Mouse (Mus musculus) liver, embryonic 14.5 days (tissue): ENCODE results near the gene Mlana. TPM values are rescaled to one million over a fixed set of nuclear protein-coding genes. Genes with fewer than 3 reads are reported as not detected.

Source experiments
- ATAC-seq: fragments of 200-750 bp; cut with Nextera tagmentation; 2 replicates; pipeline ENCODE4 v1.8.0; 2017; ENCODE audit warnings: moderate number of reproducible peaks, mild to moderate bottlenecking, moderate library complexity; ENCODE audit not compliant: insufficient read depth
- DNase-seq, 3 experiments: peaks; one replicate each; pipeline ENCODE4 v3.0.0-alpha.2; 2012 to 2013; ENCODE audit warnings: low read depth in 3 of 3, low spot score in 3 of 3
- H3K27ac ChIP-seq: fragments of 300-500 bp; sonication (generic); 2 replicates; pipeline ENCODE4 v1.5.1; 2014; ENCODE audit warnings: moderate library complexity, mild to moderate bottlenecking, control low read depth, inconsistent platforms
- H3K27me3 ChIP-seq: fragments of 300-500 bp; sonication (generic); 2 replicates; pipeline ENCODE4 v1.6.1; 2014; ENCODE audit warnings: mild to moderate bottlenecking, low read length, moderate library complexity; ENCODE audit not compliant: control insufficient read depth, insufficient read depth
- H3K36me3 ChIP-seq: fragments of 300-500 bp; sonication (generic); replicated peaks from 2 replicates; pipeline ENCODE4 v1.6.1; 2014; ENCODE audit warnings: low read depth; ENCODE audit not compliant: control insufficient read depth, insufficient read depth
- H3K4me1 ChIP-seq, 2 experiments: fragments of 200-500 bp in 1 of 2; fragments of 300-500 bp in 1 of 2; sonication (generic) in 1 of 2; replicated peaks; 2 replicates each; pipeline ENCODE4 v1.6.1; 2012 to 2014; ENCODE audit warnings: antibody characterized with exemption in 1 of 2, inconsistent platforms in 1 of 2, low read length in 1 of 2; ENCODE audit not compliant: control insufficient read depth in 2 of 2, insufficient read depth in 2 of 2
- H3K4me2 ChIP-seq: fragments of 300-500 bp; sonication (generic); 2 replicates; pipeline ENCODE4 v1.6.1; 2014; ENCODE audit warnings: low read depth, mild to moderate bottlenecking, control low read depth, moderate library complexity
- H3K4me3 ChIP-seq, 2 experiments: fragments of 200-500 bp in 1 of 2; fragments of 300-500 bp in 1 of 2; sonication (generic) in 1 of 2; 2 replicates each; pipeline ENCODE4 v1.5.1; 2012 to 2014; ENCODE audit warnings: low read depth in 2 of 2, low read length in 2 of 2, mild to moderate bottlenecking in 2 of 2, control low read depth in 1 of 2, inconsistent platforms in 1 of 2, moderate library complexity in 1 of 2; ENCODE audit not compliant: insufficient read depth in 1 of 2
- H3K9ac ChIP-seq: fragments of 300-500 bp; sonication (generic); replicated peaks from 2 replicates; pipeline ENCODE4 v1.6.1; 2014; ENCODE audit warnings: mild to moderate bottlenecking, control low read depth, moderate library complexity
- H3K9me3 ChIP-seq: fragments of 300-500 bp; sonication (generic); 2 replicates; pipeline ENCODE4 v1.6.1; 2016; ENCODE audit warnings: low read length, mixed read lengths; ENCODE audit not compliant: control insufficient read depth
- CTCF ChIP-seq: IDR thresholded peaks from 2 replicates; pipeline ENCODE4 v1.5.1; 2016; ENCODE audit warnings: antibody characterized with exemption, low read depth, control low read depth
- EP300 ChIP-seq: IDR thresholded peaks from 2 replicates; pipeline ENCODE4 v1.6.1; 2016; ENCODE audit warnings: antibody characterized with exemption, low read depth
- WGBS: fragments of 180-500 bp; shearing (Covaris S2); extraction: QIAGEN DNeasy Blood & Tissue Kit; methylation state at CpG from one replicate; pipeline ENCODE4 v1.1.7; 2014; ENCODE audit not compliant: insufficient replicate concordance; 5-methylcytosine and 5-hydroxymethylcytosine counted together
- polyA plus RNA-seq, 2 experiments: library from polyadenylated mRNA; depleted of rRNA in 1 of 2; stranded (reverse) in 1 of 2; unstranded in 1 of 2; fragments of >200 nt; fragmentation: Nextera tagmentation in 1 of 2; extraction: Ambion mirVana in 1 of 2; gene quantifications; 2 replicates each; pipeline versions ENCODE4 v1.2.1 to v1.2.3; 2012 to 2014

Mlana gene
- polyA plus RNA-seq, 2 experiments: not detected

GRCm38 (mm10) chr19:29666164-29666563, 31.5 kb upstream of the Mlana start:
- DNase-seq (no peak), ATAC-seq (0 out of 2 replicates have a peak, but pooled peaks have one; percentile 23)
- no peak overlapping the region for H3K4me2 ChIP-seq
- no peaks in the 10 kb centered on the region for H3K9me3 ChIP-seq
- H3K27me3 ChIP-seq: no peaks in the 10 kb centered on the region
- no peak overlapping the region for H3K4me3 ChIP-seq
- no peak overlapping the region for H3K9ac ChIP-seq
- H3K4me1 ChIP-seq: peaks cover 0 to 8% of the 10 kb centered on the region in 2 experiments; a peak in 2 of 4 replicates
- WGBS: 37% methylated on average over 4 of the region's 4 CpGs
- no peaks in the 10 kb centered on the region for H3K36me3 ChIP-seq
- no peak overlapping the region for H3K27ac ChIP-seq
- no peak for TF ChIP-seq CTCF
- no peak for TF ChIP-seq EP300

- H3K27ac ChIP-seq: no peak overlapping the region
- 48% methylated on average over 5 of the region's 5 CpGs for WGBS
- DNase-seq (no peak), ATAC-seq (no peak)
- no peak for TF ChIP-seq CTCF
- TF ChIP-seq EP300: no peak
- H3K9me3 ChIP-seq: no peaks in the 10 kb centered on the region
- no peak overlapping the region for H3K9ac ChIP-seq
- no peak overlapping the region for H3K4me3 ChIP-seq
- H3K4me2 ChIP-seq: no peak overlapping the region
- H3K27me3 ChIP-seq: no peaks in the 10 kb centered on the region
- no peaks in the 10 kb centered on the region for H3K36me3 ChIP-seq
- H3K4me1 ChIP-seq: peaks cover 0 to 8% of the 10 kb centered on the region in 2 experiments; a peak in 2 of 4 replicates
Measured at GRCm38 (mm10) chr19:29666965-29667594, 30.5 kb upstream of the Mlana start.

GRCm38 (mm10) chr19:29668135-29668534, 29.5 kb upstream of the Mlana start:
- WGBS: 56% methylated on average over 7 of the region's 7 CpGs

GRCm38 (mm10) chr19:29670247-29670646, 27.4 kb upstream of the Mlana start:
- Histone ChIP-seq H3K27me3 (no peaks in the 10 kb centered on the region), H3K9me3 (no peaks in the 10 kb centered on the region), H3K4me1 (peaks cover 0 to 8% of the 10 kb centered on the region in 2 experiments; a peak in 2 of 4 replicates), H3K9ac (no peak overlapping the region), H3K4me3 (no peak overlapping the region), H3K4me2 (no peak overlapping the region), H3K27ac (no peak overlapping the region), H3K36me3 (no peaks in the 10 kb centered on the region)
- DNase-seq: no peak
- no peak for TF ChIP-seq EP300
- TF ChIP-seq CTCF: no peak
- ATAC-seq: no peak
- 68% methylated on average over 6 of the region's 6 CpGs for WGBS

More at GRCm38 (mm10) chr19:29668135-29668534, 29.5 kb upstream of the Mlana start:
- Histone ChIP-seq H3K4me1 (peaks cover 0 to 8% of the 10 kb centered on the region in 2 experiments; a peak in 2 of 4 replicates), H3K9me3 (no peaks in the 10 kb centered on the region), H3K4me3 (no peak overlapping the region), H3K27me3 (no peaks in the 10 kb centered on the region), H3K9ac (no peak overlapping the region), H3K27ac (no peak overlapping the region), H3K4me2 (no peak overlapping the region), H3K36me3 (no peaks in the 10 kb centered on the region)
- no peak for TF ChIP-seq CTCF
- no peak for TF ChIP-seq EP300
- DNase-seq: no peak
- no peak for ATAC-seq

- no peaks in the 10 kb centered on the region for H3K9me3 ChIP-seq
- H3K27ac ChIP-seq: no peak overlapping the region
- peaks cover 2 to 14% of the 10 kb centered on the region in 2 experiments; a peak in 3 of 4 replicates for H3K4me1 ChIP-seq
- 53% methylated on average over 2 of the region's 2 CpGs for WGBS
- DNase-seq (no peak), ATAC-seq (no peak)
- no peak for TF ChIP-seq EP300
- TF ChIP-seq CTCF: no peak
- H3K27me3 ChIP-seq: no peaks in the 10 kb centered on the region
- H3K4me3 ChIP-seq: no peak overlapping the region
- no peak overlapping the region for H3K4me2 ChIP-seq
- H3K36me3 ChIP-seq: no peaks in the 10 kb centered on the region
- H3K9ac ChIP-seq: no peak overlapping the region
Measured at GRCm38 (mm10) chr19:29671160-29671559, 26.5 kb upstream of the Mlana start.
